Mouse (Mus musculus) liver, postnatal 0 days (tissue): ENCODE measurements at regions not wholly inside any gene's neighbourhood (a gene's known extent, or its start where the extent isn't known, plus 50 kb on each side); places are given as distances from the start of the nearest gene placed in this dataset.

Source experiments
- CTCF ChIP-seq: sonication (generic); IDR thresholded peaks from 2 replicates; pipeline ENCODE4 v1.5.1; 2016; ENCODE audit warnings: antibody characterized with exemption, low read depth
- EP300 ChIP-seq: IDR thresholded peaks from 2 replicates; pipeline ENCODE4 v1.6.1; 2016; ENCODE audit warnings: antibody characterized with exemption, low read depth, mild to moderate bottlenecking

DNA sequence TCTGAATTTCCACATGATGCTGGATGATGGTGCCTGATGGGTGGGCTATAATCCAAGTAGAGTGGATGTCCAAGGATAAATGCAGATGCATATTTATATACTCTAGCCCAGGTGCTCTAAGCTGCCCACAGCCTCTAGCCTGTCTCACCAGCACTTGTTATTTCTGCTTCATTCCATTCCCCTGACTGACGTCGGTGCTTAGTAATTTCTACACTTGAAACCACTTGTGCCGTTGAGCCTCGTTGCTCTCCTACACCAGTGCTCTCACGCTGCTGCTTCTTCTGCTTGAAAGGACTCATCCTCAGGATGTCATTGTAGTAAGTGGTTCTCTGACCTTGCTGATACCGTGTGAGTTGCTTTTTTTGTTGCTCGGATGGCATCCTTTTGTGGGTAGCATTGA lies 724.7 kb upstream of the Auts2 start:
- no peak for TF ChIP-seq CTCF
- TF ChIP-seq EP300 = no peak
